Mouse (Mus musculus) neural tube, embryonic 14.5 days (tissue): Measurements from ENCODE around the gene Rere. TPM values are rescaled to one million over a fixed set of nuclear protein-coding genes. Genes with fewer than 3 reads are reported as not detected.

Source experiments
- ATAC-seq: fragments of 200-750 bp; cut with Nextera tagmentation; 2 replicates; pipeline ENCODE4 v1.8.0; 2017; ENCODE audit warnings: low read depth, mild to moderate bottlenecking, moderate TSS enrichment, moderate library complexity
- H3K27ac ChIP-seq: fragments of 300-500 bp; sonication (generic); 2 replicates; pipeline ENCODE4 v1.5.1; 2014; ENCODE audit warnings: low read depth, mild to moderate bottlenecking, control low read depth, low read length, moderate library complexity, mixed read lengths
- H3K27me3 ChIP-seq: fragments of 300-500 bp; sonication (generic); 2 replicates; pipeline ENCODE4 v1.6.1; 2014; ENCODE audit warnings: low read length; ENCODE audit not compliant: control insufficient read depth, insufficient read depth
- H3K36me3 ChIP-seq: fragments of 300-500 bp; sonication (generic); 2 replicates; pipeline ENCODE4 v1.6.1; 2014; ENCODE audit warnings: low read length, mixed read lengths; ENCODE audit not compliant: control insufficient read depth, insufficient read depth
- H3K4me1 ChIP-seq: fragments of 300-500 bp; sonication (generic); 2 replicates; pipeline ENCODE4 v1.6.1; 2014; ENCODE audit warnings: low read length; ENCODE audit not compliant: control insufficient read depth, insufficient read depth
- H3K4me2 ChIP-seq: fragments of 300-500 bp; sonication (generic); 2 replicates; pipeline ENCODE4 v1.6.1; 2014; ENCODE audit warnings: mild to moderate bottlenecking, low read depth, low read length, control low read depth
- H3K4me3 ChIP-seq: fragments of 300-500 bp; sonication (generic); 2 replicates; pipeline ENCODE4 v1.5.1; 2014; ENCODE audit warnings: low read depth, low read length, control low read depth, mixed read lengths
- H3K9ac ChIP-seq: fragments of 300-500 bp; sonication (generic); replicated peaks from 2 replicates; pipeline ENCODE4 v1.6.1; 2014; ENCODE audit warnings: low read depth, mild to moderate bottlenecking, control low read depth, low read length, mixed read lengths
- H3K9me3 ChIP-seq: fragments of 300-500 bp; sonication (generic); 2 replicates; pipeline ENCODE4 v1.6.1; 2016; ENCODE audit warnings: low read length; ENCODE audit not compliant: control insufficient read depth
- WGBS: fragments of 180-500 bp; shearing (Covaris S2); extraction: QIAGEN DNeasy Blood & Tissue Kit; methylation state at CpG from one replicate; pipeline ENCODE4 v1.1.7; 2014; 5-methylcytosine and 5-hydroxymethylcytosine counted together
- polyA plus RNA-seq: library from polyadenylated mRNA; unstranded; fragments of >200 nt; fragmentation: Nextera tagmentation; extraction: Ambion mirVana; gene quantifications from 2 replicates; pipeline ENCODE4 v1.2.1, GENCODE M21; 2014

Rere gene
- polyA plus RNA-seq, 1 experiment from 2014 or later: 50.7 TPM

DNA sequence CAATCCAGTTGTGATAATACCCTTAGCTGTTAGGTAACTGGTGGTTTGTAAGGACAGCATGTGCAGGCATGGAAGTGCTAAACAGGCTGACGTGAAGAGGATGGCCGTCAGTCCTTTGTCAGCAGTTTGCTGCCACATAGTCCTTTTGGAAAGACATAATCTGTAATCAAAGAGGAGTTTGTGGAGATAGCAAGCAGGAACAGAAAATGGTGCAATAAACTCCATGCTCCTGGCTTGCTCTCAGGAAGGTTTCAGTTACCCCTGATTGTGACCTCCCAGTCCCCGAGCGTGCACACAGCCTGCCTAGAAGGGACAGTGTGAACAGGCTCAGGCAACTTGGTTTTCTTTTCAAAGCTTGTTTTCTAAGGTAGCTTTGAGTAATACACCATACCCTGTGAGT, 175.9 kb downstream of the Rere start:
- Histone ChIP-seq H3K4me2 (no peak overlapping the region), H3K36me3 (no peaks in the 10 kb centered on the region), H3K4me1 (peaks cover 27% of the 10 kb centered on the region; the same call in 1 of the 2 replicates), H3K9ac (no peak overlapping the region), H3K4me3 (no peak overlapping the region), H3K9me3 (no peaks in the 10 kb centered on the region), H3K27ac (0 out of 2 replicates have a peak overlapping the region, but pooled peaks have one; percentile 24), H3K27me3 (no peaks in the 10 kb centered on the region)
- no peak for ATAC-seq
- 66% methylated on average over 4 of the region's 4 CpGs for WGBS

DNA sequence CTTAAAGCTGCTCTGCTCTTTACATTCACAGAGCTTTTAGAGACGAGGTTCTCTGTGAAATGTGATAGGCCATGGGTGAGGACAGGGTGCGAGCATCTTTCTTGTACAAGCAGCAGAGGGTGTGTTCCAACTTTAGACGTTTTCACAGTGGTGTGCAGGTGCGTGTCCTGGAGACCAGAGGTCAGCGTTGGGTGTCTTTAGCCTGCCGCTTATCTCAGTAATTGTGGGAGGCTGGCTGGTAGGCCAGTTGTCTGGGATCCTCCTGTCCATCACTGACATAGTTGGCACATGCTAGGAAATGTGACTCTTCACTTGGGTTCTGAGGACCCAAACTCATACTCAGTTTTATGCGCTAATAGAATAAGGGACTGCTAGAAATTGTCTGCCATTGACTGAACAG, 176.3 kb downstream of the Rere start:
- ATAC-seq: no peak
- Histone ChIP-seq H3K36me3 (no peaks in the 10 kb centered on the region), H3K4me2 (no peak overlapping the region), H3K4me1 (peaks cover 31% of the 10 kb centered on the region; the same call in 1 of the 2 replicates), H3K9me3 (no peaks in the 10 kb centered on the region), H3K27me3 (no peaks in the 10 kb centered on the region), H3K27ac (no peak overlapping the region), H3K9ac (no peak overlapping the region), H3K4me3 (no peak overlapping the region)
- 81% methylated on average over 7 of the region's 7 CpGs for WGBS

DNA sequence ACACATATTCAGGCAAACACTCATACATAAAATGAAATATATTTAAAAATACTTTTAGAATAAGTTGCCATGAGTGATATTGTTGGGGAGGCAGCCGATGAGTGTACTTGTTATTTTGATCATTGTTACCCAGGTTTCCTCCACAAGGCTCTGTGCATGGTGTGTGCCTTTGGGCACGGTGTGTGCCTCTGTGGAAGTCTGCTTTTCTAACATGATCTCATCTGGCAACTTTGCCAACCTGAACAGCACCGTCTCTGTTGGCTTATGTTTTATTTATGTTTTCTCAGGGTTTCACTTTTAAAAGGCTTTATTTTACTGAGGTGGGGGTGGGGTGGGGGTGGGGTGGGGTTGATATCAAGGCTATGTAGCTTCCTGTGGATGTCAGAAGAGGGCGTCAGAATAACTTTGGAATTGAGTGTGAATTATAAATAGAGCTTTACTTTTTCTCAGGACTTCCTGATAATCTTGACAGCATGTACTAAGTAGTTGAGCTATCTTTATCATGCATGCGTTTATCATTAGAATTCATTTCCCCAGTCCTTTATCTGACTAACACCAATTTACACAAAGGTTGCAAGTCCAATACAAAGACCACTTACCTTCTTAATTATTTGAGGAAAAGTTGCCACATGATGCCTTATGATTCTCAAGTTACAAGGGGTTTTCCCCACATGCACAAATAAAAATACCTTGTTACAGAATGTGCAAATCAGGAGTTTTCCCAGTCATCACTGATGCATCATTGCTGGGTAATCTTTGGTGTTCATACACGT, 177.8 kb downstream of the Rere start:
- Histone ChIP-seq H3K9ac (no peak overlapping the region), H3K4me2 (no peak overlapping the region), H3K27me3 (no peaks in the 10 kb centered on the region), H3K36me3 (no peaks in the 10 kb centered on the region), H3K4me3 (no peak overlapping the region), H3K9me3 (no peaks in the 10 kb centered on the region), H3K27ac (no peak overlapping the region), H3K4me1 (peaks cover 32% of the 10 kb centered on the region; the same call in 1 of the 2 replicates)
- no peak for ATAC-seq
- 67% methylated on average over 6 of the region's 6 CpGs for WGBS

DNA sequence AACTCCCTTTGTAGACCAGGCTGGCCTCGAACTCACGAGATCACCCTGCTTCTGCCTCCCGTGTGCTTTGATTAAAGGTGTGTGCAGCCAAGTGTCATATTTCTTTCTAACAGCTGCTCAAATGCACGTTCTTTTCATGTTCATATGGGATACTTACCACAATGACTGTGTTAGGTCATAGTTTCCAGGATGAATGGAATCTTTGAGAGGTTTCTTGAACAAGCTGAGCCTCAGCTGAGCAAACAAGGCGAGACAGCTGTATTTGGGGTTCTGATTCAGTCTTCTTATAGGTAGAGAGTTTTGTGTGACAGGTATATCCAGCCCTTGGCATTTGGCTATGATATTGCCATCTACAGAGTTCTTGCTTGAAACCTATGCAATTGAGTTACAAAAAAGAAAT, 179.0 kb downstream of the Rere start:
- no peaks in the 10 kb centered on the region for H3K9me3 ChIP-seq
- H3K27me3 ChIP-seq: no peaks in the 10 kb centered on the region
- H3K27ac ChIP-seq: no peak overlapping the region
- WGBS: 70% methylated on average over 5 of the region's 5 CpGs
- peaks cover 32% of the 10 kb centered on the region; the same call in 1 of the 2 replicates for H3K4me1 ChIP-seq
- H3K4me2 ChIP-seq: no peak overlapping the region
- H3K36me3 ChIP-seq: no peaks in the 10 kb centered on the region
- H3K4me3 ChIP-seq: no peak overlapping the region
- ATAC-seq: no peak
- no peak overlapping the region for H3K9ac ChIP-seq

DNA sequence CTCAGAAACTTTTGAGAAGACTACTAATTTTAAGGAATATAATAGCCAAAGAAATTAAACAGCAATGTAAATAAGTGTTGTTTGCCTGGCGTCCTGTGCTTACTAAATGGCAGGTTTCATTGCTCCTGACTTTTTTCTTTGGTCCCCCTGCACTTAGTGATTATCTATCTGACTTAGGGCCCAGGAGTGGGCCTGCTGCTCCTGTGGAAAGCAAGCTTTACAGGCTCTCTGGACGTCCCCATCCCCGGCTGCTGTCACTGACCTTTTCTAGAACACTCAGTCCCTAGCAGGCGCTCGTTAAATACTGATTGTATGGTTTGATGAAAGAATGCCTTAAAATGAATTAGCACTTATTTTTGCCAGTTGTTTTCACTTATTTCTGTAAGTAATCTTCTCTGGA, 179.6 kb downstream of the Rere start:
- no peaks in the 10 kb centered on the region for H3K27me3 ChIP-seq
- H3K9ac ChIP-seq: no peak overlapping the region
- H3K4me1 ChIP-seq: peaks cover 32% of the 10 kb centered on the region; the same call in 1 of the 2 replicates
- H3K9me3 ChIP-seq: no peaks in the 10 kb centered on the region
- H3K27ac ChIP-seq: 0 out of 2 replicates have a peak overlapping the region, but pooled peaks have one; percentile 23
- H3K36me3 ChIP-seq: no peaks in the 10 kb centered on the region
- no peak overlapping the region for H3K4me3 ChIP-seq
- H3K4me2 ChIP-seq: no peak overlapping the region
- WGBS: 51% methylated on average over 5 of the region's 5 CpGs
- ATAC-seq: no peak

DNA sequence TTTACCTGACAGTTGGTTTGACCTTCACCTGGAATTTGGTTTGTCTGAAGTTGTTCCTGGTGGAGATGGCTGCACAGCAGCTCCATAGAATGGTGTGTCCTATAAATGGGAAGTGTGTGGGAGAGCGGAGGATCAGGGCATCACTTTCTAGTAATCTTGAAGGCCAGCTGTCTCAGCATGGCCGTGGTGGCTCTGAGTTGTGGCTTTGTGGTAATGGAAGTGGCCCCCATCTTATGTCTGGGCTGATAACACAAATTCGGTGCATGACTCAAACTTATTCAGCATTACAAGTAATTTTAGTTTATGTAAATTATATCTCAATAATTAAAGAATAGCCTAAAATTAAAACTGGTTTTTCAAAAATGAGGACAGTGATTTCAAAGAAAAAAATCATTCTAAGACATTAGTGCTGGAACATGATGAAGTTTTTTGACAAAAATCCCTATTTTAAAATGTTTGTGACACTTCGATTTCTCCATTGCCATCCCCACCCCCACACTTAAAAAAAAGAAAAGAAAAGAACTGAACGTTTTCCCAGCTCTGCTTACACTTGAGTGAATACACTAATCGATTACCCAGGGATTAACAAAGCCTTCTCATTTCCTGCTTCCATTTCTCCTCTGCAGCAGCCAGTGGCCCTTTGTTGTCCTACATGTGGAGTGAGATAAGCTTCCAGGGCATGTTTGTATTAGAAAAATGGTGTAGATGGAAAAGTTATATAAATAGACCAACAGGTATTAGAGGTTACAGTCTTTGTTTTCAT, 180.2 kb downstream of the Rere start:
- no peak overlapping the region for H3K4me3 ChIP-seq
- H3K27me3 ChIP-seq: no peaks in the 10 kb centered on the region
- no peak overlapping the region for H3K4me2 ChIP-seq
- H3K4me1 ChIP-seq: peaks cover 32% of the 10 kb centered on the region; the same call in 1 of the 2 replicates
- H3K27ac ChIP-seq: no peak overlapping the region
- no peaks in the 10 kb centered on the region for H3K9me3 ChIP-seq
- no peak for ATAC-seq
- H3K36me3 ChIP-seq: no peaks in the 10 kb centered on the region
- WGBS: 27% methylated on average over 6 of the region's 6 CpGs
- no peak overlapping the region for H3K9ac ChIP-seq

DNA sequence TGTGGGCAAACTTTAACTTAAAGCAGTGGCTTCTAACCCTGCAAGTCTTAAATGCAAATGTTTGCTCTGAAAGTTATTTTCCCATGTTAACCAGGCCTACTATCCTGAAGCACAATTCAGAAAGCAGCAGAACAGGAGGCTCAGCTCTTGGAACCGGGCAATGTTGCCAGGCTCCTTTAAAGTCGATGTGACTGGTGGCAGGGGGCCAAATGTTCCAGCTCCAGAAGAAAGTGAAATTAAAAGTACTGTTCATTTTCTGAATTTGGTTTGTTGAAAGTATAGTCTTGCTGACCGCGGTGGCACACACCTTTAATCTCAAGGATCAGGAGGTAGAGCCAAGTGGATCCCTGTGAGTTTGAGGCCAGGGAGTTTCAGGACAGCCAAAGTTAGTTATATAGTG, 180.9 kb downstream of the Rere start:
- H3K9me3 ChIP-seq: no peaks in the 10 kb centered on the region
- no peak overlapping the region for H3K27ac ChIP-seq
- 56% methylated on average over 4 of the region's 4 CpGs for WGBS
- no peaks in the 10 kb centered on the region for H3K36me3 ChIP-seq
- H3K4me2 ChIP-seq: no peak overlapping the region
- no peaks in the 10 kb centered on the region for H3K27me3 ChIP-seq
- ATAC-seq: no peak
- H3K4me3 ChIP-seq: no peak overlapping the region
- peaks cover 24% of the 10 kb centered on the region; the same call in 1 of the 2 replicates for H3K4me1 ChIP-seq
- H3K9ac ChIP-seq: no peak overlapping the region

DNA sequence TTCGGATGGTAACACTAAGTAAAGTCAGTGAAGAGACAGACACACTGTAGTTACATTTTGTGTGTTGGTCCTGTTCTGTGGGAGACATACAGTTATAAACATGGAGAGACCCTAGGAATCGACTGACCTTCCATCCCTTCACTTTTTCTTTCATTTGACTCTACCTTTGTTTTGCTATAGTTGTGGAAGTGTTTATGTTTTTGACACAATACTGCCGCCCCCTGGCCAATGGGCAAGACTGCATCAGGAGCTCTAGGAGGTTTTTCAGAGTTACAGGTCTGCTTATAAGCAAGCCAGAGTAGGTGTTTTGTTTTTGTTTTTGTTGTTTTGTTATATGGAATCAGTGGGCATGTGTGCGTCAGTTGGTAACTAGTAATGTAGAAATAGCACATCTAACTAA, 184.3 kb downstream of the Rere start:
- Histone ChIP-seq H3K4me3 (no peak overlapping the region), H3K36me3 (no peaks in the 10 kb centered on the region), H3K9me3 (no peaks in the 10 kb centered on the region), H3K4me2 (no peak overlapping the region), H3K9ac (no peak overlapping the region), H3K27ac (no peak overlapping the region), H3K27me3 (no peaks in the 10 kb centered on the region), H3K4me1 (peaks cover 16% of the 10 kb centered on the region; the same call in 1 of the 2 replicates)
- no peak for ATAC-seq
- WGBS: 47% methylated on average over 4 of the region's 4 CpGs

DNA sequence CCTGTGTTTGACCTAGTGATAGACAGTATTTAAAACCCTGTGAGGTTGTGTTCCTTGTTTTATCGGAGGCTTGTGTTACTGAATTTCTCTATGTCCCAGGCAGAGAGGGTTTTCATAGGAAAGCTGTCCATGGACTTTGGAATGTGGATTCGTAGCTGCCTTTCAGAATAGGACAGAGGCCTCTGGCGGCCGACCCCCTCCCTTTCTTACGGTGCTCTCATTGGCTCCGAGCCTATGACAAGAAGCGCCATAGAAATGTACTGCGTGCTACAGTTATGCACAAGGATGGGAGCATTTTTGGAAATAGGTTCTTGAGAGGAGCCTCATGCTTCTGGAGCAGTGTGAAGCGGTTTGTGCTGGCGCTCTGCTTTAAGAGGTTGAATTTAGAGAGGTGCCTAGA, 187.8 kb downstream of the Rere start:
- 72% methylated on average over 10 of the region's 10 CpGs for WGBS
- ATAC-seq: no peak
- no peak overlapping the region for H3K9ac ChIP-seq

More for the DNA sequence above, 187.8 kb downstream of the Rere start:
- no peaks in the 10 kb centered on the region for H3K9me3 ChIP-seq
- no peak overlapping the region for H3K27ac ChIP-seq
- H3K36me3 ChIP-seq: no peaks in the 10 kb centered on the region
- H3K4me1 ChIP-seq: peaks cover 16% of the 10 kb centered on the region
- H3K27me3 ChIP-seq: no peaks in the 10 kb centered on the region
- no peak overlapping the region for H3K4me3 ChIP-seq
- no peak overlapping the region for H3K4me2 ChIP-seq
